Mouse (Mus musculus): ENCODE measurements around the gene Cacna2d1. TPM values are rescaled to one million over a fixed set of nuclear protein-coding genes. Genes with fewer than 3 reads are reported as not detected.

The Cacna2d1 gene
- polyA plus RNA-seq, 1 experiment from 2014 or later, result 11.3 TPM

GRCm38 (mm10) chr5:16002431-16003063 lies 68.1 kb downstream of the Cacna2d1 start:
- Histone ChIP-seq H3K27me3 (ENCODE audit: control insufficient read depth, insufficient read depth, low read length) (no peaks in the 10 kb centered on the region), H3K27ac (replicated peaks; ENCODE audit: low read depth, low read length) (no peak overlapping the region), H3K9ac (replicated peaks; ENCODE audit: low read length) (no peak overlapping the region), H3K4me2 (ENCODE audit: low read depth, low read length) (no peak overlapping the region), H3K36me3 (replicated peaks; ENCODE audit: control insufficient read depth, insufficient read depth, low read depth, low read length) (no peaks in the 10 kb centered on the region), H3K4me3 (ENCODE audit: low read depth, low read length) (no peak overlapping the region), H3K9me3 (replicated peaks; ENCODE audit: control insufficient read depth, low read length) (no peaks in the 10 kb centered on the region), H3K4me1 (ENCODE audit: control insufficient read depth, insufficient read depth, low read length) (no peaks in the 10 kb centered on the region)
- no peak; the same call in 1 of the 2 replicates for ATAC-seq (replicated peaks; ENCODE audit: insufficient number of reproducible peaks, low FRiP score, low TSS enrichment, low read depth)
- DNase-seq (ENCODE audit: low spot score), result no peak
- 25% methylated on average over 9 of the region's 9 CpGs for WGBS

- Histone ChIP-seq H3K9me3 (replicated peaks; ENCODE audit: control insufficient read depth, low read length) (no peaks in the 10 kb centered on the region), H3K27ac (replicated peaks; ENCODE audit: low read depth, low read length) (no peak overlapping the region), H3K4me2 (ENCODE audit: low read depth, low read length) (no peak overlapping the region), H3K9ac (replicated peaks; ENCODE audit: low read length) (no peak overlapping the region), H3K27me3 (ENCODE audit: control insufficient read depth, insufficient read depth, low read length) (no peaks in the 10 kb centered on the region), H3K4me3 (ENCODE audit: low read depth, low read length) (no peak overlapping the region), H3K36me3 (replicated peaks; ENCODE audit: control insufficient read depth, insufficient read depth, low read depth, low read length) (no peaks in the 10 kb centered on the region), H3K4me1 (ENCODE audit: control insufficient read depth, insufficient read depth, low read length) (no peaks in the 10 kb centered on the region)
- 60% methylated on average over 5 of the region's 6 CpGs for WGBS
- no peak for DNase-seq (ENCODE audit: low spot score)
- no peak for ATAC-seq (replicated peaks; ENCODE audit: insufficient number of reproducible peaks, low FRiP score, low TSS enrichment, low read depth)
These were observed 69.8 kb downstream of the Cacna2d1 start for GRCm38 (mm10) chr5:16004305-16004704.

GRCm38 (mm10) chr5:16006964-16007363 lies 72.5 kb downstream of the Cacna2d1 start:
- no peaks in the 10 kb centered on the region for H3K36me3 ChIP-seq (replicated peaks; ENCODE audit: control insufficient read depth, insufficient read depth, low read depth, low read length)
- no peak for ATAC-seq (replicated peaks; ENCODE audit: insufficient number of reproducible peaks, low FRiP score, low TSS enrichment, low read depth)
- no peaks in the 10 kb centered on the region for H3K4me1 ChIP-seq (ENCODE audit: control insufficient read depth, insufficient read depth, low read length)
- WGBS, result 87% methylated on average over 6 of the region's 6 CpGs
- no peak overlapping the region for H3K4me2 ChIP-seq (ENCODE audit: low read depth, low read length)
- no peaks in the 10 kb centered on the region for H3K9me3 ChIP-seq (replicated peaks; ENCODE audit: control insufficient read depth, low read length)
- DNase-seq (ENCODE audit: low spot score), result no peak
- H3K4me3 ChIP-seq (ENCODE audit: low read depth, low read length), result no peak overlapping the region
- no peak overlapping the region for H3K9ac ChIP-seq (replicated peaks; ENCODE audit: low read length)
- no peak overlapping the region for H3K27ac ChIP-seq (replicated peaks; ENCODE audit: low read depth, low read length)
- H3K27me3 ChIP-seq (ENCODE audit: control insufficient read depth, insufficient read depth, low read length), result no peaks in the 10 kb centered on the region

GRCm38 (mm10) chr5:16013649-16014048 lies 79.2 kb downstream of the Cacna2d1 start:
- ATAC-seq (replicated peaks; ENCODE audit: insufficient number of reproducible peaks, low FRiP score, low TSS enrichment, low read depth) (no peak), DNase-seq (ENCODE audit: low spot score) (no peak)
- H3K4me3 ChIP-seq (ENCODE audit: low read depth, low read length), result no peak overlapping the region
- no peaks in the 10 kb centered on the region for H3K27me3 ChIP-seq (ENCODE audit: control insufficient read depth, insufficient read depth, low read length)
- no peaks in the 10 kb centered on the region for H3K9me3 ChIP-seq (replicated peaks; ENCODE audit: control insufficient read depth, low read length)
- no peak overlapping the region for H3K9ac ChIP-seq (replicated peaks; ENCODE audit: low read length)
- WGBS, result 40% methylated on average over 2 of the region's 2 CpGs
- no peak overlapping the region for H3K27ac ChIP-seq (replicated peaks; ENCODE audit: low read depth, low read length)
- no peak overlapping the region for H3K4me2 ChIP-seq (ENCODE audit: low read depth, low read length)
- no peaks in the 10 kb centered on the region for H3K36me3 ChIP-seq (replicated peaks; ENCODE audit: control insufficient read depth, insufficient read depth, low read depth, low read length)
- H3K4me1 ChIP-seq (ENCODE audit: control insufficient read depth, insufficient read depth, low read length), result no peaks in the 10 kb centered on the region

- no peak overlapping the region for H3K9ac ChIP-seq (replicated peaks; ENCODE audit: low read length)
- no peaks in the 10 kb centered on the region for H3K27me3 ChIP-seq (ENCODE audit: control insufficient read depth, insufficient read depth, low read length)
- WGBS, result 69% methylated on average over 2 of the region's 2 CpGs
- DNase-seq (ENCODE audit: low spot score), result no peak
- H3K4me3 ChIP-seq (ENCODE audit: low read depth, low read length), result no peak overlapping the region
- no peak overlapping the region for H3K4me2 ChIP-seq (ENCODE audit: low read depth, low read length)
- H3K4me1 ChIP-seq (ENCODE audit: control insufficient read depth, insufficient read depth, low read length), result no peaks in the 10 kb centered on the region
- H3K9me3 ChIP-seq (replicated peaks; ENCODE audit: control insufficient read depth, low read length), result no peaks in the 10 kb centered on the region
- H3K36me3 ChIP-seq (replicated peaks; ENCODE audit: control insufficient read depth, insufficient read depth, low read depth, low read length), result no peaks in the 10 kb centered on the region
- no peak overlapping the region for H3K27ac ChIP-seq (replicated peaks; ENCODE audit: low read depth, low read length)
- no peak for ATAC-seq (replicated peaks; ENCODE audit: insufficient number of reproducible peaks, low FRiP score, low TSS enrichment, low read depth)
These were observed 79.9 kb downstream of the Cacna2d1 start for GRCm38 (mm10) chr5:16014392-16014791.

GRCm38 (mm10) chr5:16024626-16025417 lies 90.3 kb downstream of the Cacna2d1 start:
- no peak overlapping the region for H3K4me3 ChIP-seq (ENCODE audit: low read depth, low read length)
- no peaks in the 10 kb centered on the region for H3K4me1 ChIP-seq (ENCODE audit: control insufficient read depth, insufficient read depth, low read length)
- H3K9me3 ChIP-seq (replicated peaks; ENCODE audit: control insufficient read depth, low read length), result no peaks in the 10 kb centered on the region
- H3K27ac ChIP-seq (replicated peaks; ENCODE audit: low read depth, low read length), result no peak overlapping the region
- DNase-seq (ENCODE audit: low spot score), result peak; percentile 22
- no peak overlapping the region for H3K9ac ChIP-seq (replicated peaks; ENCODE audit: low read length)
- no peaks in the 10 kb centered on the region for H3K27me3 ChIP-seq (ENCODE audit: control insufficient read depth, insufficient read depth, low read length)
- H3K36me3 ChIP-seq (replicated peaks; ENCODE audit: control insufficient read depth, insufficient read depth, low read depth, low read length), result no peaks in the 10 kb centered on the region
- 59% methylated on average over 4 of the region's 4 CpGs for WGBS
- H3K4me2 ChIP-seq (ENCODE audit: low read depth, low read length), result no peak overlapping the region
- ATAC-seq (replicated peaks; ENCODE audit: insufficient number of reproducible peaks, low FRiP score, low TSS enrichment, low read depth), result 0 out of 2 replicates have a peak, but pooled peaks have one; percentile 56

- H3K9me3 ChIP-seq (replicated peaks; ENCODE audit: control insufficient read depth, low read length), result no peaks in the 10 kb centered on the region
- no peak overlapping the region for H3K27ac ChIP-seq (replicated peaks; ENCODE audit: low read depth, low read length)
- no peak overlapping the region for H3K9ac ChIP-seq (replicated peaks; ENCODE audit: low read length)
- 76% methylated on average over 6 of the region's 6 CpGs for WGBS
- H3K4me2 ChIP-seq (ENCODE audit: low read depth, low read length), result no peak overlapping the region
- H3K4me1 ChIP-seq (ENCODE audit: control insufficient read depth, insufficient read depth, low read length), result no peaks in the 10 kb centered on the region
- ATAC-seq (replicated peaks; ENCODE audit: insufficient number of reproducible peaks, low FRiP score, low TSS enrichment, low read depth) (no peak), DNase-seq (ENCODE audit: low spot score) (no peak)
- no peaks in the 10 kb centered on the region for H3K36me3 ChIP-seq (replicated peaks; ENCODE audit: control insufficient read depth, insufficient read depth, low read depth, low read length)
- no peak overlapping the region for H3K4me3 ChIP-seq (ENCODE audit: low read depth, low read length)
- H3K27me3 ChIP-seq (ENCODE audit: control insufficient read depth, insufficient read depth, low read length), result no peaks in the 10 kb centered on the region
These were observed 94.4 kb downstream of the Cacna2d1 start for GRCm38 (mm10) chr5:16028881-16029280.

- H3K4me2 ChIP-seq (ENCODE audit: low read depth, low read length), result no peak overlapping the region
- H3K4me1 ChIP-seq (ENCODE audit: control insufficient read depth, insufficient read depth, low read length), result no peaks in the 10 kb centered on the region
- no peak for DNase-seq (ENCODE audit: low spot score)
- no peaks in the 10 kb centered on the region for H3K27me3 ChIP-seq (ENCODE audit: control insufficient read depth, insufficient read depth, low read length)
- no peak overlapping the region for H3K27ac ChIP-seq (replicated peaks; ENCODE audit: low read depth, low read length)
- no peak overlapping the region for H3K9ac ChIP-seq (replicated peaks; ENCODE audit: low read length)
- WGBS, result 65% methylated on average over 5 of the region's 5 CpGs
- no peaks in the 10 kb centered on the region for H3K9me3 ChIP-seq (replicated peaks; ENCODE audit: control insufficient read depth, low read length)
- ATAC-seq (replicated peaks; ENCODE audit: insufficient number of reproducible peaks, low FRiP score, low TSS enrichment, low read depth), result no peak
- no peaks in the 10 kb centered on the region for H3K36me3 ChIP-seq (replicated peaks; ENCODE audit: control insufficient read depth, insufficient read depth, low read depth, low read length)
- no peak overlapping the region for H3K4me3 ChIP-seq (ENCODE audit: low read depth, low read length)
These were observed 95.0 kb downstream of the Cacna2d1 start for GRCm38 (mm10) chr5:16029481-16029880.

Measured in embryonic facial prominence, embryonic 11.5 days (tissue).